Mouse (Mus musculus) kidney, embryonic 16.5 days (tissue): ENCODE data around the gene Git1. TPM values are rescaled to one million over a fixed set of nuclear protein-coding genes. Genes with fewer than 3 reads are reported as not detected.

Experiments
- ATAC-seq: fragments of 200-750 bp; cut with Nextera tagmentation; 2 replicates; pipeline ENCODE4 v1.8.0; 2017; ENCODE audit warnings: moderate TSS enrichment; ENCODE audit not compliant: low FRiP score, low TSS enrichment
- H3K27ac ChIP-seq: fragments of 300-500 bp; sonication (generic); 2 replicates; pipeline ENCODE4 v1.5.1; 2014; ENCODE audit warnings: low read length
- H3K27me3 ChIP-seq: fragments of 300-500 bp; sonication (generic); 2 replicates; pipeline ENCODE4 v1.6.1; 2014; ENCODE audit warnings: low read length, control low read depth, mixed read lengths; ENCODE audit not compliant: insufficient read depth
- H3K36me3 ChIP-seq: fragments of 300-500 bp; sonication (generic); 2 replicates; pipeline ENCODE4 v1.6.1; 2014; ENCODE audit warnings: low read length, control low read depth, mixed read lengths; ENCODE audit not compliant: insufficient read depth
- H3K4me1 ChIP-seq: fragments of 300-500 bp; sonication (generic); 2 replicates; pipeline ENCODE4 v1.6.1; 2014; ENCODE audit warnings: low read length, control low read depth, mixed read lengths; ENCODE audit not compliant: insufficient read depth
- H3K4me2 ChIP-seq: fragments of 300-500 bp; sonication (generic); replicated peaks from 2 replicates; pipeline ENCODE4 v1.6.1; 2014; ENCODE audit warnings: low read depth, low read length
- H3K4me3 ChIP-seq: fragments of 300-500 bp; sonication (generic); 2 replicates; pipeline ENCODE4 v1.5.1; 2014; ENCODE audit warnings: mild to moderate bottlenecking, low read length
- H3K9ac ChIP-seq: fragments of 300-500 bp; sonication (generic); replicated peaks from 2 replicates; pipeline ENCODE4 v1.6.1; 2014; ENCODE audit warnings: low read length
- H3K9me3 ChIP-seq: fragments of 300-500 bp; sonication (generic); 2 replicates; pipeline ENCODE4 v1.6.1; 2016; ENCODE audit warnings: low read length, control low read depth
- WGBS: fragments of 180-500 bp; shearing (Covaris S2); extraction: QIAGEN DNeasy Blood & Tissue Kit; methylation state at CpG from one replicate; pipeline ENCODE4 v1.1.7; 2014; 5-methylcytosine and 5-hydroxymethylcytosine counted together
- polyA plus RNA-seq: library from polyadenylated mRNA; unstranded; fragments of >200 nt; fragmentation: Nextera tagmentation; extraction: Ambion mirVana; gene quantifications from 2 replicates; pipeline ENCODE4 v1.2.1, GENCODE M21; 2015

Gene Git1
- polyA plus RNA-seq, 1 experiment from 2014 or later: 9.7 TPM

DNA sequence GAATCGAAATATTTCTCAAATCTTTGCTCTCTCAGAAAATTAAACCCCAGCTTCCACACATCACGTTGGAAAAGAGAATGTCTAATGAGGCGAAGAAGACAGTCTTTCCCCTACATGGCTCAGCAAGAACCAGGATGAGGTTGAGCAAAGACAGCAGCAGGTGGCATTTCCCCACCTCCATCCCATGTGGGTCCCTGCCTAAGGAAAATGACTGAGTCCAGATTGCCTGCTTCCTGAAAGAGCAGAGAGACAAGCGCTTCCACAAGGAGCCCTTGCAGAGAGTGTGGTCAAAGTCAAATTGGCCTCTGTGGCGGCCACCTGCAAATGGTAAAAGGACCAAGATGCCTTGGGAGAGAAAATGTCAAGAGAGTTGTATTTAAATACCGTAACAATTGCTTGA lies 2.9 kb upstream of the Git1 start:
- Histone ChIP-seq H3K4me2 (peak overlapping the region; percentile 97; the same call in 1 of the 2 replicates), H3K27ac (peak overlapping the region; percentile 21; the same call in 1 of the 2 replicates), H3K9me3 (no peaks in the 10 kb centered on the region), H3K4me1 (peaks cover 65% of the 10 kb centered on the region), H3K4me3 (0 out of 2 replicates have a peak overlapping the region, but pooled peaks have one; percentile 91), H3K27me3 (no peaks in the 10 kb centered on the region), H3K9ac (no peak overlapping the region), H3K36me3 (no peaks in the 10 kb centered on the region)
- ATAC-seq: no peak
- WGBS: 73% methylated on average over 6 of the region's 6 CpGs

DNA sequence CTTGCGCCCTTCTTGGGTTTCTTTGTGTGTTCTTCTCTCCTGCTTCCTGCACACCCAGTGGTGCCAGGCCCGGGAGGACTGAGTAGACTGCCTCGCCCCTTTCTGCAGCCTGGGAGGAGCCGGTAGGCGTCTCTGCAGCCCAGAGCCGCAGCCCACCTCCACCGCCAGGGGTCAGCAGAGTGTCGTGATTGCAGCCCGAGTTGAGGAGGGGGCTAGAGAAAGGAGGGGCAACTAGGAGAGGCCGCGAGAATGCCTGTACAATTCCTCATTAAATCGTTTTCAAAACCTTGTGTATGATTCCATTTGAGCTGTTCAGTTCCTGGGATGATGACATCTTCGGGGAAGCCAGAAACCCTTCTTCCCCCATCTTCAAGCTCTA lies 2.2 kb upstream of the Git1 start:
- no peaks in the 10 kb centered on the region for H3K36me3 ChIP-seq
- H3K9me3 ChIP-seq: no peaks in the 10 kb centered on the region
- ATAC-seq: peak; percentile 63
- H3K4me3 ChIP-seq: peak overlapping the region; percentile 92
- under 1% methylated on average over 13 of the region's 13 CpGs for WGBS
- H3K4me2 ChIP-seq: peak overlapping the region; percentile 91
- peak overlapping the region; percentile 87 for H3K27ac ChIP-seq
- peak overlapping the region; percentile 96 for H3K9ac ChIP-seq
- H3K27me3 ChIP-seq: no peaks in the 10 kb centered on the region
- H3K4me1 ChIP-seq: peaks cover 65% of the 10 kb centered on the region

DNA sequence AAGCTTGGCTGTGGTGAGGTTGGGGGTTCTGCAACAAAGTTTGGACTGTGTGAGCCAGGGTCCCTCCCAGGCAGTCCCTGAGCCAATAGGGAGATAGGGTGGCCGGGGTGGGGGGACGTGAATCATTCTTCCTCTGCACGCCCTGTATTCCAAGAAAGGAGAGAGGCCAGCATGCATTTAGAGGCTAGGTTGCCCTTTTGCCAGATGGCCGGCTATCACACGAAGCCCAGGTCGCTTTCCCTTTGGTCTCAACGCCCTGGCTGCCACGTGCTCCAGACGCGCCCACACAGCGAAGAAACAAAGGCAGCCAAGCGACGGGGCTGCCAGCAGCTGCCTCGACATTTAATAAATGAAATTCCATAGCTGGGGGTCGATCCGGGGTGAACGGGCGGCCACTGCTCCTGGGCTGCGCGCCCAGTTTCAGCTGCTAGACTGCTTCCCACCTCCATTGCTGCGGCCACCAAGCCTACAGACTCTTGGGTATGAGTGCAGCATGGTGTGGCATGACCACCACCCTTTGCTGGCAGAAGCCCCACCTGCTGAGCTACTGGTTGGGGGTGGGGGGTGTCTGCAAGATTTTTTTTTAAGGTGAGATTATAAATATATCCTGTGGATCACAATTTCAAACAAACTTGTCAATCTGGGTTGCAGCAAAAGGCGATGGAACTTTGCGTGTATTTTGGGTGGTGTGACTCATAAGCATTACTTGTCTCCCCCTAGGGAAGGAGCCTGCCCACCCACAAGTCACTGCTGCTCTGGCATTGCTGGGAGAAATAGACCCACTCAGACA lies 1.7 kb upstream of the Git1 start:
- H3K4me3 ChIP-seq: peak overlapping the region; percentile 92
- H3K27ac ChIP-seq: peak overlapping the region; percentile 87
- H3K36me3 ChIP-seq: no peaks in the 10 kb centered on the region
- H3K4me1 ChIP-seq: peaks cover 69% of the 10 kb centered on the region
- no peaks in the 10 kb centered on the region for H3K27me3 ChIP-seq
- peak; percentile 72 for ATAC-seq
- peak overlapping the region; percentile 96 for H3K9ac ChIP-seq
- H3K4me2 ChIP-seq: peak overlapping the region; percentile 91
- H3K9me3 ChIP-seq: no peaks in the 10 kb centered on the region
- WGBS: under 1% methylated on average over 23 of the region's 23 CpGs

DNA sequence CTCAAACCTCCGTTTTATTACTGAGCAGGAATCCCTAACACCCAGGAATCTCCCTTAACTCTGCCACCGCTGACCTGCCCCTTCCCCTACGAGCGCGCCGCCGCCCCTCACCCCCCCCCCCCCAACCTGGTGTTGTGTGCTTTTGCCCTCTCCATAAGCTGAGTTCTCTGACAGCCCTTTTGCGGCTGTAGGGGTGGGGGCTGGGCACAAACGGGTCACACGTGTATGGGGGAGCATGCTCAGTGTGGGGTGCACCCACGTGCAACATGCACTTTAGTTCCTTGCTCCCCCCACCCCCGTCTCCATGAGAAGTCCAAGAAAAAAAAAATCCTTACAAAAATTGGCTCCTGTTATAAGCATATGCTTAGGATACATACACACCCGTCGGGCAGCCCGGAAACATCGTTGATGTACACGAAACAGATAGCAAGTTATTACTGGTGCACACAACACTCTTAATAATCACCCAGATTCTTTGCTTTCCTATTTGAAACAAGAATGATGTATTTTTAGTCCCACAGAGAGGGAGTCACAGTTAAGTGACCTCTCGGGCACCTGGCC lies 971 bp upstream of the Git1 start:
- Histone ChIP-seq H3K27me3 (no peaks in the 10 kb centered on the region), H3K36me3 (no peaks in the 10 kb centered on the region), H3K4me3 (peak overlapping the region; percentile 92), H3K9ac (peak overlapping the region; percentile 96), H3K4me2 (peak overlapping the region; percentile 91), H3K9me3 (no peaks in the 10 kb centered on the region), H3K27ac (peak overlapping the region; percentile 87), H3K4me1 (peaks cover 72% of the 10 kb centered on the region)
- no peak for ATAC-seq
- 0% methylated on average over 12 of the region's 18 CpGs for WGBS

DNA sequence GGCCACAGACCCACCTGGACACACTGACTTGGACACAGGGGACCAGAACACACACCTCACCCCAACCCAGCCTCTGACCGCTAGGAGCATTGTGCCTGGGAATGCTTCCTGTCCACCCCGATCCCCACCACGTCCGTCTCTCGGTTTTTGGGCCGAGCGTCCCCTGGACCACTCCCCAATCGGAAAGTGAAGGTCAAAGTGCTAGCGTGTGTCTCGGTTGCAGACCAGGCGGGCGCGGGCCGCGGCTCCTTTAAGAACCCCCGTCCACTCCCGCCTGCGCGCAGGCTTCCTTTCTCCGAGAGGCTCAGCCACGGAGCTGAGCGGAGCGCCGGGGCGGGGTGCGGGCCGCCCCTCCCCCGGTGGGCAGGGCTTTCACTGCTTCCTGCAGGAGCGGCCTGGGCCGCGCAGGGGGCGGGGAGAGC lies 440 bp upstream of the Git1 start:
- Histone ChIP-seq H3K27me3 (no peaks in the 10 kb centered on the region), H3K27ac (peak overlapping the region; percentile 87), H3K36me3 (no peaks in the 10 kb centered on the region), H3K4me2 (peak overlapping the region; percentile 91), H3K4me3 (peak overlapping the region; percentile 92), H3K4me1 (peaks cover 78% of the 10 kb centered on the region), H3K9me3 (no peaks in the 10 kb centered on the region), H3K9ac (peak overlapping the region; percentile 96)
- peak; percentile 75 for ATAC-seq
- 0% methylated on average over 31 of the region's 32 CpGs for WGBS

DNA sequence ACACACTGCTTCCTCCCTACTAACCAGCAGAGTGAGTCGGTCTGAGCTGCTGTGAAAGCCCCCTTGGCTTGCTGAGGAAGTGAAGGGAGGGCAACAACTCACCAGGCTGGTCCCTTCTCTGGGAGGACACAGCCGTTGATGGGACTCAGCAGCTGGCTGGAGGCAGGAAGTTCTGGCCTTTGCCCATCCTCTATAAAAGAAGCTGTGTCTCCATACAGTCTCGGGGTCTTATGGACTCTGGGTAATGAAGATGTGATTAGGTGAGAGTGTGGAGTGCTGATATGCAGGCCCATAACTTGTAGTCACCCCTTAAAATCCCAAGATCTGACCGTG lies 948 bp downstream of the Git1 start:
- 17% methylated on average over 4 of the region's 4 CpGs for WGBS
- Histone ChIP-seq H3K4me2 (peak overlapping the region; percentile 91), H3K9me3 (no peaks in the 10 kb centered on the region), H3K27ac (peak overlapping the region; percentile 87), H3K36me3 (peaks cover 2% of the 10 kb centered on the region), H3K4me3 (peak overlapping the region; percentile 92), H3K9ac (peak overlapping the region; percentile 96), H3K4me1 (peaks cover 72% of the 10 kb centered on the region), H3K27me3 (no peaks in the 10 kb centered on the region)
- ATAC-seq: no peak

DNA sequence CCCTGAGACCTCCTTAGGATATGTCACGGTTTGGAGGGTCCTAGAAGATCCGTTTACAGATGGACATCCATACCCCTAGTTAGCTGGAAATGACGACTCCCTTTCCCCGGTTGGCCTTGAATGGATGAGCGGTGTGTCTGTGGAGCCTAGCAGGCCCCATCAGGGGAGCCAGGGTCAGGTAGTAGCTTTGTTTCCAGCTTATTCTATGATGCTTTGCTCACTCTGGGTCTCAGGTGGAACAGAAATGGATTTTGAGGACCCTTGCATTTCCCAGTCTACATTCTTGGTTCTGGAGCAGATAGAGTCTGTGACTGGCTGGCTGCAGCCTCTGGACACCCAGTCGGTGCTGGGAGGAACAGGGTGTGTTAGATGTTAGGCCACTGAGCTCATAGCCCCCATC lies 1.4 kb downstream of the Git1 start:
- H3K27ac ChIP-seq: no peak overlapping the region; the same call in 1 of the 2 replicates
- ATAC-seq: no peak
- H3K4me2 ChIP-seq: peak overlapping the region; percentile 91
- no peaks in the 10 kb centered on the region for H3K27me3 ChIP-seq
- H3K36me3 ChIP-seq: peaks cover 7% of the 10 kb centered on the region
- WGBS: 56% methylated on average over 6 of the region's 6 CpGs
- peak overlapping the region; percentile 92 for H3K4me3 ChIP-seq
- H3K9me3 ChIP-seq: no peaks in the 10 kb centered on the region
- H3K9ac ChIP-seq: peak overlapping the region; percentile 96; the same call in 1 of the 2 replicates
- peaks cover 72% of the 10 kb centered on the region for H3K4me1 ChIP-seq

DNA sequence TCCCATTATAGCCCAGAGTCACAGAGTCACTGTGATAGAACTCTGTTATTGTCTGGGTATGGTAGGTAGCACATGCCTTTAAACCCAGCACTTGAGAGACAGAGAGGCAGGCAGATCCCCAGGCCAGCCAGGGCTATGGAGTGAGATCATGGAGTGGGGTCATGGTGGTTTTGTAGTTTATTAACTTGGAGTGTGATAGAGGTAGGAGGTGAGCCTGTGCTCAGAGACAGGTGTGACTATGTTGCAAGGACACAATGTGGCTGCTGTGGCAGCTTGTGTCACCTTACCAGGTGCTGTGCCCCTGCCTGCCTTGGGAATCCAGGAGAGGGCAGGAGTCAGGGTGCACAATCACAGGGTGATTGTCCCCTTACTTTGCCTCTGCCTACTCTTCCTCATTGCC lies 2.1 kb downstream of the Git1 start:
- Histone ChIP-seq H3K4me1 (peaks cover 66% of the 10 kb centered on the region), H3K9ac (0 out of 2 replicates have a peak overlapping the region, but pooled peaks have one; percentile 9), H3K27me3 (no peaks in the 10 kb centered on the region), H3K36me3 (peaks cover 14% of the 10 kb centered on the region), H3K27ac (0 out of 2 replicates have a peak overlapping the region, but pooled peaks have one; percentile 32), H3K4me3 (no peak overlapping the region), H3K4me2 (no peak overlapping the region), H3K9me3 (no peaks in the 10 kb centered on the region)
- no peak for ATAC-seq

DNA sequence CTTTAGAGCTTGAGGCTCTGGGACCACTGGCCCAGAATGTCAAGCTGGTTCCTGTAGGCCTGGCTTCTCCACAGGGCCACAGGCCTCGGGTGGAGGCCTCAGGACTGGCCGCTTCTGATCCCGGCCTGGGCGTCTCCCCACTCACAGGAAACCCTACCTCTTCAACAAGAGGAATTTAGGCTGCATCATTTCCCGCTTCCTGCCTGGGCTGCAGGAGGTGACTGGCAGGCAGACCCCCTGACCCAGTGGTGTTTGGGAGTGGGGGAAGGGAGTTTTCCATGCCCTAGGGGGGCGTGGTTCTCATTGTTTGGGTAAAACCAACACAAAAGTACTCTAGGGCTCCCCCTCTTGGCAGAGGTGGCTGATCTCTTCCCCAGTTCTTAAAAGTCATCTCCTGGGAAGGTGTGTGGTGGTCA lies 4.0 kb downstream of the Git1 start:
- H3K9me3 ChIP-seq: no peaks in the 10 kb centered on the region
- H3K4me1 ChIP-seq: peaks cover 54% of the 10 kb centered on the region
- WGBS: 17% methylated on average over 6 of the region's 6 CpGs
- peak overlapping the region; percentile 21; the same call in 1 of the 2 replicates for H3K4me2 ChIP-seq
- ATAC-seq: no peak
- peak overlapping the region; percentile 92 for H3K27ac ChIP-seq
- H3K36me3 ChIP-seq: peaks cover 25% of the 10 kb centered on the region
- H3K27me3 ChIP-seq: no peaks in the 10 kb centered on the region
- peak overlapping the region; percentile 52 for H3K9ac ChIP-seq
- H3K4me3 ChIP-seq: no peak overlapping the region

DNA sequence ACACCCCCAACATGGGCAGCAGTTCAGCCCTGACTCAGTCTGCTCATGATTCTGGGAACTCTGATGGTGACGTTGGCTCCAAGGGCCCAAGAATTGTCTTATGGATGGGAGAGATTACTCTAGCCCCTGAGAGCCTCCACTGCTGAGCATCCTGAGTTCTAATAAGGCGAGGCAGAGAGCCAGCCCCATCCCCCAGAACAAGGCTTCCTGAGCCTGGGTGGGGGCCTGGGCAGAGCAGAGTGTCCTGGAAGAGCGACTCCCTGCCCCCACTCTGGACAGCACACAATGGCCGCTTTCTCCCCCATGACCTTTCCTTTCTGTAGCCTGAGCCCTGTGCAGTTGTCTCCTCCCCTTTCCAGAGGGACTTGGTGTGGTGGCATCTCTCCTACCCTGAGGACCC lies 4.5 kb downstream of the Git1 start:
- peak overlapping the region; percentile 52 for H3K9ac ChIP-seq
- 55% methylated on average over 4 of the region's 4 CpGs for WGBS
- H3K4me2 ChIP-seq: peak overlapping the region; percentile 21; the same call in 1 of the 2 replicates
- H3K4me1 ChIP-seq: peaks cover 50% of the 10 kb centered on the region
- H3K4me3 ChIP-seq: no peak overlapping the region
- peaks cover 28% of the 10 kb centered on the region for H3K36me3 ChIP-seq
- no peak for ATAC-seq
- H3K9me3 ChIP-seq: no peaks in the 10 kb centered on the region
- H3K27me3 ChIP-seq: no peaks in the 10 kb centered on the region
- peak overlapping the region; percentile 92 for H3K27ac ChIP-seq
